Mouse (Mus musculus) intestine, embryonic 15.5 days (tissue): ENCODE results near the gene Gm4981. TPM values are rescaled to one million over a fixed set of nuclear protein-coding genes. Genes with fewer than 3 reads are reported as not detected.

ENCODE experiments used
- ATAC-seq: fragments of 200-750 bp; cut with Nextera tagmentation; 2 replicates; pipeline ENCODE4 v1.8.0; 2017; ENCODE audit warnings: moderate TSS enrichment, moderate library complexity
- H3K27ac ChIP-seq: fragments of 300-500 bp; sonication (generic); 2 replicates; pipeline ENCODE4 v1.5.1; 2015; ENCODE audit warnings: mild to moderate bottlenecking, inconsistent platforms
- H3K27me3 ChIP-seq: fragments of 300-500 bp; sonication (generic); replicated peaks from 2 replicates; pipeline ENCODE4 v1.6.1; 2015; ENCODE audit warnings: inconsistent platforms
- H3K36me3 ChIP-seq: fragments of 300-500 bp; sonication (generic); 2 replicates; pipeline ENCODE4 v1.6.1; 2015; ENCODE audit warnings: inconsistent platforms
- H3K4me1 ChIP-seq: fragments of 300-500 bp; sonication (generic); replicated peaks from 2 replicates; pipeline ENCODE4 v1.6.1; 2015; ENCODE audit warnings: inconsistent platforms
- H3K4me2 ChIP-seq: fragments of 300-500 bp; sonication (generic); replicated peaks from 2 replicates; pipeline ENCODE4 v1.6.1; 2015; ENCODE audit warnings: mild to moderate bottlenecking, inconsistent platforms
- H3K4me3 ChIP-seq: fragments of 300-500 bp; sonication (generic); replicated peaks from 2 replicates; pipeline ENCODE4 v1.5.1; 2015; ENCODE audit warnings: inconsistent platforms
- H3K9ac ChIP-seq: fragments of 300-500 bp; sonication (generic); 2 replicates; pipeline ENCODE4 v1.6.1; 2015; ENCODE audit warnings: inconsistent platforms
- H3K9me3 ChIP-seq: fragments of 300-500 bp; sonication (generic); 2 replicates; pipeline ENCODE4 v1.6.1; 2016; ENCODE audit warnings: inconsistent platforms
- WGBS: fragments of 180-500 bp; shearing (Covaris S2); methylation state at CpG from one replicate; pipeline ENCODE4 v1.1.7; 2015; 5-methylcytosine and 5-hydroxymethylcytosine counted together
- polyA plus RNA-seq: library from polyadenylated mRNA; unstranded; fragments of >200 nt; fragmentation: Nextera tagmentation; extraction: Ambion mirVana; gene quantifications from 2 replicates; pipeline ENCODE4 v1.2.1, GENCODE M21; 2015

Gene Gm4981
- polyA plus RNA-seq, 1 experiment from 2014 or later = not detected

- Histone ChIP-seq H3K27ac (no peak overlapping the region), H3K9me3 (no peaks in the 10 kb centered on the region), H3K9ac (no peak overlapping the region), H3K36me3 (no peaks in the 10 kb centered on the region), H3K27me3 (no peaks in the 10 kb centered on the region), H3K4me1 (no peaks in the 10 kb centered on the region), H3K4me2 (no peak overlapping the region), H3K4me3 (no peak overlapping the region)
- WGBS = 80% methylated on average over 5 of the region's 5 CpGs
- ATAC-seq = no peak
Observed at GRCm38 (mm10) chr10:58214934-58215333, 21.6 kb downstream of the Gm4981 start.

DNA sequence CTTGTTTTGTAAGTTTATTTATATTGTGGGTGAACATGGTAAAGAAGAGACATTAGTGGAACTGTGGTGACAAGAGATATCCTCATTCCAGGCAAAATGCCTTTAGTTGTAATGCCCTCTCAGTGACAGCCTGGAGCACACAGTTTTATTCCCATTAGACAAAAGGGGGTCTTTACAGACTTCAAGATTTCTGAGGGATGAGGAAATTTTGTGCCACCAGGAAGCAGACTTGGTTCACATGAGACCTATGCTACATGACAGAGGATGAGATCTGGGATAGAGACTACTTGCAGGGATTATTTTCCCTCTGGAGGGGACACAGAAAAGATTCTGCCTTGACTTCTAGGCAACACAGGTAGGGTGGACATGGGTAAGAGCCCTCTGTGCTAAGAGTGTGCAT lies 22.0 kb downstream of the Gm4981 start:
- no peaks in the 10 kb centered on the region for H3K36me3 ChIP-seq
- no peaks in the 10 kb centered on the region for H3K4me1 ChIP-seq
- H3K4me3 ChIP-seq = no peak overlapping the region
- ATAC-seq = no peak
- no peak overlapping the region for H3K9ac ChIP-seq
- no peaks in the 10 kb centered on the region for H3K27me3 ChIP-seq
- H3K4me2 ChIP-seq = no peak overlapping the region
- H3K9me3 ChIP-seq = no peaks in the 10 kb centered on the region
- no peak overlapping the region for H3K27ac ChIP-seq

DNA sequence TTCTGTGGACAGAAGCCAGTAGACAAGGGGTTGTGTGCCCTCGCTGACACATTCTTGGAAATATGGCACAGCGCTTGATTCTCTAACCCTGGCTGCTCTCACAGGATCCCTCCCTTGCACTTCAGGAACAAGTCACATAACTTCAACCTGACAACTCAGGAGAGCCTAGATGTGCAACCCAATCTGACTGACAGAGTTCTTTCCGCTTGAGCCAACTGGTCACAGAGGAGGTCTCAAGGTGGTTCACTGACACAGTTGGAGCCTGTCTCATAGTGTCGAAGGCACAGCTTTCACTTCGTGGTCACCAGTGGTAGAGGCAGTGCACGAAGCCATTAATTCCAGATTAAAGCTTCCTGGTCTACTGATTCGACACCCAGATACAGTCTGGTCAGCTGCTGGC lies 24.3 kb downstream of the Gm4981 start:
- no peaks in the 10 kb centered on the region for H3K27me3 ChIP-seq
- no peak overlapping the region for H3K4me3 ChIP-seq
- 78% methylated on average over 7 of the region's 7 CpGs for WGBS
- no peaks in the 10 kb centered on the region for H3K36me3 ChIP-seq
- no peak overlapping the region for H3K4me2 ChIP-seq
- no peak overlapping the region for H3K27ac ChIP-seq
- no peak for ATAC-seq
- H3K9ac ChIP-seq = no peak overlapping the region
- no peaks in the 10 kb centered on the region for H3K4me1 ChIP-seq
- H3K9me3 ChIP-seq = no peaks in the 10 kb centered on the region

DNA sequence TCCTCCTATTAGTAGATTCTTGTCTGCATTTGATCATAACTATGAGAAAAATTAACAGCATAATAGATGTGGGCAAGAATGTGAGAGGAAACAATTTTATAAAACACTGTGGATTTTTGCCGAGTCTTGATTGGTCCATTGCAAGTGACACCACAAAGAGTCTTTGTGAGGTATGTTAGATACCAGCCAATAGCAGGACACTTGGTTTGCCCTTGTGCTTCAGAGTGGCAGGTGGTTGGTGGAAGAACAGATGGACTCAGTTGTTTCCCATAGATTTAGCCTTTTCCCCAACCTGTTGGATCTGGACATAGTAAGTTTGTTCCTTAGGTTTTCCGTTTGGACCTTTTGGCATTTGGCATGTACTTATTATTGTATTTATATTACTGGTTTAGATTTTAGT lies 25.3 kb downstream of the Gm4981 start:
- Histone ChIP-seq H3K4me3 (no peak overlapping the region), H3K4me2 (no peak overlapping the region), H3K27me3 (no peaks in the 10 kb centered on the region), H3K27ac (no peak overlapping the region), H3K4me1 (no peaks in the 10 kb centered on the region), H3K36me3 (no peaks in the 10 kb centered on the region), H3K9me3 (no peaks in the 10 kb centered on the region), H3K9ac (no peak overlapping the region)
- no peak for ATAC-seq
- 86% methylated on average over 2 of the region's 2 CpGs for WGBS

DNA sequence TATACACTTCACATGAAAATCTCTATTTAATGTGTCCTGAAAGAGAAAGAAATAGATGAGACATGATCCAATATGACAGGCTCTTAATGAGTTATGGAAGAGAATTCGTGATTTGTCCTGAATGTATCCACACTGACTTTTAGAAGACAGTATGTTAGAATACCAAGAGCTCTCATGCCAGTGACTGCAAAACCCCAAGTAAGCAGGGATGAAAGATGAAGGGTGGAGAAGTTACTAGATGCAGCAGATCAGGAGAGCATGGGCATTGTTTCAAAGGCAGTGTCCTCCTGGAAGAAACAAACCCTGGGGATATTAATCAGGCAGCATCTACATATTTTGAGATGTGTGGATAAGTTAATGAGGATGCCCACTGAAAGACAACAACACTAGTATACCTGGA lies 26.0 kb downstream of the Gm4981 start:
- 62% methylated on average over 1 of the region's 1 CpGs for WGBS
- ATAC-seq = no peak
- H3K27me3 ChIP-seq = no peaks in the 10 kb centered on the region
- H3K4me2 ChIP-seq = no peak overlapping the region
- H3K36me3 ChIP-seq = no peaks in the 10 kb centered on the region
- no peaks in the 10 kb centered on the region for H3K9me3 ChIP-seq
- no peak overlapping the region for H3K9ac ChIP-seq
- H3K4me1 ChIP-seq = no peaks in the 10 kb centered on the region
- H3K27ac ChIP-seq = no peak overlapping the region
- H3K4me3 ChIP-seq = no peak overlapping the region

- ATAC-seq = no peak
- no peaks in the 10 kb centered on the region for H3K27me3 ChIP-seq
- no peaks in the 10 kb centered on the region for H3K36me3 ChIP-seq
- H3K9me3 ChIP-seq = no peaks in the 10 kb centered on the region
- H3K9ac ChIP-seq = no peak overlapping the region
- no peak overlapping the region for H3K4me3 ChIP-seq
- H3K4me2 ChIP-seq = no peak overlapping the region
- H3K27ac ChIP-seq = no peak overlapping the region
- WGBS = 69% methylated on average over 2 of the region's 2 CpGs
- no peaks in the 10 kb centered on the region for H3K4me1 ChIP-seq
Observed at GRCm38 (mm10) chr10:58209710-58210467, 26.6 kb downstream of the Gm4981 start.

DNA sequence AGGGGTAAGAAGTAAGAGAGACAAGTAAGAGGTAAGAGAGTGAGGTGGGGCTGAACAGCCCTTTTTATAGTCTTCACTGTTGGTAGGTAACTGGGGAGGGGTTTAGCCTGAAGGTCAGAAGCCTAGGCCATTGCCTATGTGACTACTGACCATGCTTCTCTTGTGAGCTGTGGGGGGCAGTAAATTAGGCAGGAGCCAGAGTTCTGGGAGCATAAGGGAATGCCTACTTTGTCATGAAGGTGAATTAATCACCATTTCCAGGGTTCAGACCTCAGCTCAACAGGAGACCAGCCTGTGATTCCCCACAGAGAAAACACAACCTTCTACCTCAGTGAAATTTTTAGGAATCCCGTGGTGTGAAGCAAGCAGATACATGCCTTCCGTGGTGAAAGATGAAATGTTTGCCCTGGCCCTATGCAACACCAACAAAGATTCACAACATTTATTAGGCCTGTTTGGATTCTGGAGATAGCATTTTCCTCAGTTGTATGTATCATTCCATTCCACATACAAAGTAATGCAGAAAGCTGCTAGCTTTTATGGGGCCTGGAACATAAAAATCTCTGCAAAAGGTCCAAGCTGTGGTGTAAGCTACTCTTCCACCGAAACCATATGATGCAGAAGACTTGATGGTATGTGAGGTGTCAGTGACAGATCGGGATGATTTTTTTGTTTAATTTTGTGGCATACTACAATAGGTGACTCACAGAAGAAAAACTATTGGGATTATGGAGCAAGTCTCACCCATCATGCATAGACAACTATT lies 29.7 kb downstream of the Gm4981 start:
- WGBS = 87% methylated on average over 4 of the region's 4 CpGs
- no peaks in the 10 kb centered on the region for H3K4me1 ChIP-seq

DNA sequence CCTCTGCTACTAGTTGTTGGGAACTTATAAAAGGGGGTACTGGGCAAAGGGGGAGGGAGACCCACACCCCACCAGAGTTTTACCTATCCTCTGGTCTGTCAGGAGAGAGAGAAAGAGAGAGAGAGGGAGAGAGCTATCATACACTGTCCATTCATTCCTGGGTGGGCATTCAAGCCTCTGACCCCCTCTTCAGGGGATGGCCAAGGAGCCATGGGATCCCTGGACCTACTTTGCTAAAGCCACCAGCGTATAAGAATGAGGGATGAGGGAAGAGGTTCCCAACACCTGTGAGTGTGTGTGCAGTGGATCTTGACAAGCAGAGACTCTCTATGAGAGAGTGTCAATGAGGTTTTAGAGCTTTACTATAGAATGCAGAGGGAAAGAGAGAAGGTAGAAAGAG lies 30.5 kb downstream of the Gm4981 start:
- H3K9ac ChIP-seq = no peak overlapping the region
- no peak overlapping the region for H3K4me2 ChIP-seq
- no peaks in the 10 kb centered on the region for H3K4me1 ChIP-seq
- no peaks in the 10 kb centered on the region for H3K27me3 ChIP-seq
- 33% methylated on average over 1 of the region's 1 CpGs for WGBS
- no peaks in the 10 kb centered on the region for H3K9me3 ChIP-seq
- ATAC-seq = no peak
- H3K4me3 ChIP-seq = no peak overlapping the region
- no peaks in the 10 kb centered on the region for H3K36me3 ChIP-seq
- no peak overlapping the region for H3K27ac ChIP-seq

More for the DNA sequence above, 29.7 kb downstream of the Gm4981 start:
- ATAC-seq = no peak
- no peak overlapping the region for H3K4me2 ChIP-seq
- no peaks in the 10 kb centered on the region for H3K36me3 ChIP-seq
- H3K9me3 ChIP-seq = no peaks in the 10 kb centered on the region
- H3K4me3 ChIP-seq = no peak overlapping the region
- no peak overlapping the region for H3K27ac ChIP-seq
- no peaks in the 10 kb centered on the region for H3K27me3 ChIP-seq
- H3K9ac ChIP-seq = no peak overlapping the region

Other genes with a start within 250 kb of the Gm4981 start
- gene AW822073, start 11.8 kb downstream of the Gm4981 start, polyA plus RNA-seq = not detected in 2 replicates
- not detected in 2 replicates for gene Duxf3, start 4.0 kb downstream of the Gm4981 start, polyA plus RNA-seq
- gene Gcc2, start 18.8 kb upstream of the Gm4981 start, polyA plus RNA-seq = 75.3 and 85.5 TPM in 2 replicates
- 131 and 143 TPM in 2 replicates for gene Lims1, start 86.8 kb upstream of the Gm4981 start, polyA plus RNA-seq
- 19.9 and 23.1 TPM in 2 replicates for gene Ranbp2, start 210.2 kb upstream of the Gm4981 start, polyA plus RNA-seq